Mouse (Mus musculus): ENCODE results near the gene Fam169a.
"Not testable (repeated sequence)": the region's sequence is repeated elsewhere in the genome, so short reads cannot be mapped to it uniquely, and the experiment has no call there.

Gene Fam169a

DNA sequence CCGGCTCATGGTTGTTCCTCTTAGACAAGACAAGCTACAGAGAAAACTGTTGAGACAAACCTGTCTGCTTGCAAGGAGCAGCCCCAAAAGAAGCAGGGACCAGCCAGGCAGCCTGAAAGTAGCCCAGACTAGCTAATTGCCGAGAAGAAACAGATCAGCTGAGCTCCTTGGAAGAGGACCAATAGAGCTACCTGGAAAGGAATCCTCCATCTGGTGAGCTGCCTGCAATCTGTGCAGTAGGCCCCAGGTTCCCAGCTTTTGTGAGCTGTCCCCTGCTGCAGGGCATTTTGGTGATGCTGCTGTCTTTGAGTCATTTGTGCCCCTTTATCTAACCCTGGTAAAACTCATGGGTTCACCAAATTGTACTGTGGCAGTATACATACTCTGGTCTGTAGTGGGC, 13.1 kb downstream of the Fam169a start:
- DNase-seq (ENCODE audit: low read depth, low spot score): no peak

DNA sequence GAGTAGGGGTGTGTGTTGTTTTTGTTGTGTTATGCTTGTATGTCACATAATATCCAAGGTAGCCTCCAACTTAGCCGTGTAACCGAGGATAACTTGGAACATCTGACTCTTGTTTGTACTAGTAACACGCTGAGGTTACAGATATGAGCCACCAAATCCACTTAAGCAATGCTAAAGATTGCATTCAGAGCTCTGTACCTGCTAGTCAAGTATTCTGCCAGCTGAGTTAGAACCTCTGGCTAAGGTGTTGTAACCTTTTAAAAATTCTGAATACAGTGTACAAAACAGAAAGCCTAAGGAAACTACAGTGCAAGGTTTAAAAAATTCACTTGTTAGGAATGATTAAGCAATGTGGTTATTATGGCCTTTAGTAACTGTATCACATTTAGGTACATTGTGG, 13.5 kb downstream of the Fam169a start:
- no peak for DNase-seq (ENCODE audit: low read depth, low spot score)

DNA sequence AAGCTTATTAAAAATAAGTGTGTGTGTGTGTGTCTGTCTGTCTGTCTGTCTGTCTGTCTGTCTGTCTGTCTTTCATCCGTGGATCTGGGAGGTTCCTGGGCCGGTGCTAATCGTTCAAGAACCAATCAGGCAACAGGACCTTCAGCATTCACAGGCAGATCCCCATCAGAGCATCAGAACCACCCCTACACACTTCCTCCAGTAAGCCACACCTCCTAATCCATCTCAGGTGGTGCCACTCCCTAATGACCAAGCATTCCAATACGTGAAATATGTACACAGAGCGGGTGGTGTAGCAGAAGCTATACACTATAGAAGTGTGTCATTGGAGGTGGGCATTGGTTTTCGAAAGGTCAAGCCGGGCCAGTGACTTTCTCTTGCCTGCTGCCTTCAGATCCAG, 15.3 kb downstream of the Fam169a start:
- no peak for DNase-seq (ENCODE audit: low read depth, low spot score)

DNA sequence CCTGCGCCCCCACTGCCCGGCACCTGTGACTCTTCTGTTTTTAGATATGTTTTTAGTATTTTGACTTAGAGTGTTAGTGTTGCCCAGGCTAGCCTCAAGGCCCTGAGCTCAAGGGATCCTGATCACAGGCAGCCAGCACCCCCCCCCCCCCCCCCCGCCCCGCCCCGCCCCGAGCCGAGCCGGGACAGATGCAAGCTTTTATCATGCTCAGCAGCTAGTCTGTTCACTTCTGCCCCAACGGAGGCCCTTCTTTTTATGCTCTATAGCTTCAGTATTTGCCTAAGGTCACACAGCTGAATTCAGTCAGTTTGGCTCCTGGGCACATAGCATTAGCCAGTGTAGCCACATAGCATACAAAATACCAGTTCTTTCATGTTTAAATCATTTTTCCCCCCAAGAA, 19.2 kb downstream of the Fam169a start:
- no peak for DNase-seq (ENCODE audit: low read depth, low spot score)

DNA sequence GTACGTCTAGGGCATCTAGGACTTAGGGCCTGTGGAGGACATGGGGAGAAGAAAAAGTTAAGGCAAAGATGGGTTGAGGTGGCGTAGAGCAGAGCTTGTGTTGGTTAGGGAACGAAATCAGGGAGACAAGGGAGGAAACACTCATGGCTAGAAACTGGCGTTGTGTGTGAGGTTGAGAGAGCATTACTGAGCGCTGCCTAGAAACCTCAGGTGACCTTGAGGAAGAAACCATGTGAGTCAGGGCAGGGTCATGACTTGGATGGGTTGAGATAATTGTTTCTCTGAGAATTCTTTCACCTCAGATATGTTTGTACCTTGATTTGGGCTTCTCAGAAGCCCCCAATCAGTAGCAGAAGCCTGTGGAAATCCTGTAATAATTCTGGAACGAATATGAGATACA, 20.3 kb downstream of the Fam169a start:
- DNase-seq (ENCODE audit: low read depth, low spot score): no peak

DNA sequence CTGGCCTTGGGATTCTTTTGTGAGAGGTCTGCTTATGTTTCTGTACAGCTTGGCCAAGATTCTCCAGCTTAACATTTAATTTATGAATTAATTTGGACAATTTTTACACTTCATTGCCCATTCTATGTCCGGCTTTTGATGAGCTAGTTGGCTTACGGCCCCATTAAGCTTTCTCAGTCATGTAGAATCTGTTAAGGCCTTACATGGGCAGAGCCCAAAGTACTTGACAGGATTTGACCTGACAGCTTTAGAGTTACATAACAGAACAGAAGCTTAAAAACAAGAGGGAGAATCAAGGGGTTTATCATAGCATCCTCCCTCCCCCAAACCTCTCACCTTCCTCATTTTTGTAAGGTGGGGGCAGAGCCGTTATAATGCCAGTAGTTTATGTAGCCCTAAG, 21.1 kb downstream of the Fam169a start:
- no peak for DNase-seq (ENCODE audit: low read depth, low spot score)

DNA sequence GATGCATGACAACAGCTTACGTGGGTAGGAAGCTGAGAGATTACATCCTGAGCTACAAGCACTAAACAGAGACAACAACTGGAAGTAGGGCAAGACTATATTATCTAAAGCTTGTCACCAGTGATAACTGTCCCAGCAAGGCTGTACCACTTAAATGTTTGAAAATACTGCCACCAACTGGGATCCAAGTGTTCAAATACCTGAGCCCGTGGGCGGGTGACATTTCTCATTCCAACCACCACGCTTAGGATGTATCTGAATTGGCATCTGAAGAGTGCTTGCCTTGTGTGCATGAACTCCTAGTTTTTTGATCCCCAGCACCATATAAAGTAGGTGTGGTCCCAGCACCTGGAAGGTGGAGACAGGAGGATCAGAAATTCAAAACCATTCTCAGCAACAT, 28.6 kb downstream of the Fam169a start:
- no peak for DNase-seq (ENCODE audit: low read depth, low spot score)

DNA sequence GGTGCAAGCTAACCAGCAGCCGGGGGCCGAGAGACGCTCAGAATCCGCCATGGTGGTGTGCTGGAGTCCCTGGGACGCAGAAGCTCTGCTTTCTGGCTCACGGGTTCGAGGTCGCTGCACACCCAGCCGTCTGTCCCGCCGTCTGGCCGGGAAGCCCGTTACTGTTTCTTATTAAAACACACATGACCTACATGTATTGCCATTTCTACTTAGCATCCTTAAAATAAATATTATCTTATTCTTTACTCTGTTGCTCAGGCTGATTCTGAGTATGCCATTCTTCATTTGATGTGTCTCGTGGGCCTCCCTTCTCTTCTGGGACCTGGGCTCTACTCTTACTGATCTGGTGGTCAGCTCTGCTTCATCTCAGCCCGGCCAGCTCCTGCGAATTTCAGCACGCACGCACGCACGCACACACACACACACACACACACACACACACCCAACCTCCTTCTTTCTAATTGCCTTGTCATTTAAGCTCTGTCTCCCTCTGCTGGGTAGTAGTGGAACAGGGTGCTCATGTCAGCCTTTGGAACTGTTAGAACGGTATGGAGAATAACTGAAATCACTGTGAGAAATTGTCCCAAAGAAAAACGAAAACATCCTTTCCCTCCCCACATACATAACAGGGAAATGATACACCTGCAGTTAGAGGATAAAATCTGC, 32.2 kb downstream of the Fam169a start, which contains the start of gene Gm6169:
TSS of gene Gm6169 (minus strand) at position 51 of the 666 bp plus-strand sequence.
- DNase-seq (ENCODE audit: low read depth, low spot score): peak; percentile 49

DNA sequence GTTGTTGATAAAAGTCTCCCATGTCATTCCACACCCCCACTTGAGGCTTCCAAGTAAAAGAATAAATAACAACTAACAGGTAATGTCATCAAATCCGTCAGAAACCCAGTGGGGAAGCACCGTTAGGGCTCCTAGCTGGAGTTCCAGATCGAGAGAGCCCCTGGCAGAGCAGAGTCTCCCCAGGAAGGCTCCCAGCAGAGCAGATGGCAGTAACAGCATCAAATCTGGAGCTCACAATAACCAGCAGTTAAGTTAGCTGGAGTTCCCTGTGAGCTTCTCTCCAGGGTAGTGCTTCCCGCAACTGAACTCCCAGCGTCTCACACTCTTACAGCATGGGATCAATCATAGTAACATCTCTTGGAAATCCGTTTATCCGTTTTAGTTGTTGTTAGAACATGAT, 37.9 kb downstream of the Fam169a start:
- no peak for DNase-seq (ENCODE audit: low read depth, low spot score)

DNA sequence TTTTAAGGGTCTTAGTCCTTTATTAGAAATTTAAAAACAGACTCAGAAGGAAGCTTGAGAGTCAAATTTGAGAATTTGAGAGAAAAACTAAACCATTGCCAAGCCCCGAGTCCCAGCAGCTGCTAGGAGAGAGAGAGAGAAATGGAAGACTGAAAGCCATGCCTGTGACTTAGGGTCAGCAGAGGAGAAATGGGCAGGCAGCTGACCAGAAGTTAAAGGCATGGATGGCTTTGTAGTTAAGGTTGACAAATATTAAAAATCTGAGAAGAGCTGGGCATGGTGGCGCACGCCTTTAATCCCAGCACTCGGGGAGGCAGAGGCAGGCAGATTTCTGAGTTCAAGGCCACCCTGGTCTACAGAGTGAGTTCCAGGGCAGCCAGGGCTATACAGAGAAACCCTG, 40.6 kb downstream of the Fam169a start:
- not testable (repeated sequence) for DNase-seq (ENCODE audit: low read depth, low spot score)

DNA sequence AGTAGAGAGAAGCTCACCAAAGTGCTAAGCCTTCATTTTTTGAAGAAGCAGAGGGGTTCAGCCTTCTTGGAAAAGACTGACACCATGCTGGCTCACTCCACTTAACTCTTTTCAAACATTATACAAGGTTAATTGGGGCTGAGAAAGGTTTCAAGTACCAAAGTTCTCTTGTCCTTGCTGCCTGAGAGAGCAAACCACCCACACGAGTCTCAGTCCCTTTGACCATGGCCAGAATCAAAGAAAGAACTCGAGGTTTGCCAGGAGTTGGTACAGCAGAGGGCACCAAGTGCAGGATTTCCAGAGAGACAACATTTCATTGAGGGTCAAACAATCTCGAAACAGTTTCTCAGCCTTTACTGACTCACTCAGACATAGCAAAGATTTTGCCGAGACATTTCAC, 42.0 kb downstream of the Fam169a start:
- no peak for DNase-seq (ENCODE audit: low read depth, low spot score)

DNA sequence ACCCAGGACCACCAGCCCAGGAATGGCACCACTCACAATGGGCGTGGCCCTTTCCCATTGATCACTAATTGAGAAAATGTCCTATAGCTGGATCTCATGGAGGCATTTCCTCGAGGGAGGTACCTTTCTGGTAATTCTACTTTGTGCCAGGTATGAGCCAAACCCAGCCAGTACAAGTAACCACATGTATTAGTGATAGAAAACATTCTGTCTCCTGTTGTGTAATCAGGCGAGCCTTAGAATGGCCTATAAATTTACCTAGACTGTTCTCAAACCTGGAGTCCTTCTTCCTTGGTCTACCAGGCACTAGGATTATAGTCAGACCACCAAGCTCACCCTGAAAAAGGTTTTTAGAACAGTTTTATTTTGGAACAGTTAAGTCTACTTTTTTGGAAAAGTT, 54.3 kb downstream of the Fam169a start:
- DNase-seq (ENCODE audit: low read depth, low spot score): no peak

DNA sequence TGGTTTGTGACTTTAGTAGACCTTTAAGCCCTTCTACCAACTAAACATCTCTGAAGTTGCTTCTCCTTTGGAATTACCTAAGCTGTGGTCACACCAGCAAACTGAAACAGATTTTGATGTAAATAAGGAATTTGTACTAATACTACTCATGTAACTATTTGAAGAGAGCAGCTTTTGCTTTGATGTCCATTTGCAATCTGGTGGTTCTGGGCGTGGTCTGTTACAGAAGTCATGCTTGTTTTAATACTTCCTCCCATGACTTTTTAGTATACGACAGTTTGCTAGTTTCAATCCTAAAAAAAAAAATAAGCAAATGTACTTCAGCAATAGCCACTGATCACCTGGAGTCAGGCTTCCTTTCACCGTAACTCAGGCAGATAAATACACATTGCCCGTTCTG, 62.6 kb downstream of the Fam169a start:
- not testable (repeated sequence) for DNase-seq (ENCODE audit: low read depth, low spot score)

DNA sequence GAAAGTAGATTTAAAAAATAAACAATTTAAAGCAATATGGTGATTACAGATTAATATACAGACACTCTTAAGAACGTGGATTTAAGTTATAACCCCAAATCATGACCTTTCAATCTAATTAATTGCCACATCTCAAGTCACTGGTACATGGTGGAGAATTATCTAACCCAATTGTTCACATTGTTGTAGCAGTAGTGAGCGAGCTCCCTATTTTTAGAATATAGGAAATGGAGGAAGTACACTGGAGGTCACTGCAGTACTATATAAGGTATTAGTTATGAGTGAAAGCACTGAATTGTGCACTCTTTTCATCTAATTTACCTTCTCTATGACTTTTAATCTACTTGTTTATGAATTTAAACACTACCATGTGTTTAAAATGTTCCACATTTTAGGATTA, 63.3 kb downstream of the Fam169a start:
- DNase-seq (ENCODE audit: low read depth, low spot score): not testable (repeated sequence)

DNA sequence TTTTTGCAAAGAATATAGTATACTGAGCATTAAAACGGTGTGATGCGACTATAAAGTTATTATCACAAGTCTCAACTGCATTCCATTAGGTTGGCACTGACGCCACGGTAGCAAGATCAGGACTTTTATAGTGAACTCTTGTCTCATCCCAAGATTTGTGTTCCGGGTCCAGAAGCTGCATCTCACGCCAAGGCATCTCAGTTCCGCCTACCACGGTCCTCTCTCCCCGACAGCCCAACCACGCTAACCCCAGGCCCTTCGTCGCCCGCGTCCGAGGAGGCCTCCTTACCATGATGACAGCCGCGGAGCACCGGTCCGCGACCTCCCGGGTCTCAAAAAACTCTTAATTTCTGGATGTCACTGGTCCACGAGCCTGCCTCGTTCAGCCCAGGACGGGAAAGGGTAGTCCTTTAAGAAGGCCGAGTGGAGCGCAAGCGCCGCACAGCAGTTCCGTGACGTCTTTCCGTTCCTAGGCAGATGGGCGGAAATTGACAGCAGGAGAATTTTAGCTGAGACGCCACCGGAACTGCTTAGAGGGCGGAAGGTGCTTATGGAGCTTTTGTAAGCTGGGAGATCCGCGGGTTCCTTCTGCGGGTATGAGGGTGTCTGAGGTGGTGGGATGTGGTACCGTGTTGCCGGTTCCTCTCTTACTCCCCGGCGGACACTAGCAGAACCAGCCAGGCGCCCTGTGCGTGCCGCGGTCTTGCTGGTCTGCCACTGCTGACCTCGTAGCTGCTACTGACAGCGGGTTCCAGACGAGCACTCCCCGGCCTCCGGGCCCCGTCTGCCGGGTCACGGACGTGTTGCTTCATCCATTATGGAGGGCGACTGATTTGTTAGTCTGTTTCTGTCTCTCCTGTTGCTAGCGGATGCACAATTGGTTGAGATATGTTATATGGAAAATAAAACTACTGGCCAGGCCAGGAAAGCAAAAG, 70.6 kb downstream of the Fam169a start, which contains the start of the genes Gfm2 and Nsa2:
TSS of gene Gfm2 (plus strand) at position 472 of the 935 bp plus-strand sequence.
TSS of gene Nsa2 (minus strand) at position 472 of the 935 bp plus-strand sequence.
- DNase-seq (ENCODE audit: low read depth, low spot score): peak; percentile 98

DNA sequence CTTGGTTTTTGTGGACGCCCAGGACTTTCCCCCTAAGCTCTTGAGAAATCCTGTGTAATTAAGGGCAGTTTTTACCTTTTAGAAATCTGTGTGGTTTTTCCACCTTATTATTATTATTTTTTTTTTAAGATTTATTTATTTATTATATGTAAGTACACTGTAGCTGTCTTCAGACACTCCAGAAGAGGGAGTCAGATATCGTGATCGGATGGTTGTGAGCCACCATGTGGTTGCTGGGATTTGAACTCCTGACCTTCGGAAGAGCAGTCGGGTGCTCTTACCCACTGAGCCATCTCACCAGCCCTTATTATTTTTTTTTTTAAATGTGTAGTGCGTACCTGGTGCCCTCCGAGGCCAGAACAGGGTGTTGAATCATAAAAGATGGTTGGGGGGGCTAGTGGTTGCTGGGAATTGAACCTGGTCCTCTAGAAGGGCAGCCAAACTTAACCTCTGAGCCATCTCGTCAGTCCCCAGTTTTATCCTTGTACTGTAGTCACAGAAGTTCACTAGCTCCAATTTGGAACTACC, 71.4 kb downstream of the Fam169a start:
- not testable (repeated sequence) for DNase-seq (ENCODE audit: low read depth, low spot score)

DNA sequence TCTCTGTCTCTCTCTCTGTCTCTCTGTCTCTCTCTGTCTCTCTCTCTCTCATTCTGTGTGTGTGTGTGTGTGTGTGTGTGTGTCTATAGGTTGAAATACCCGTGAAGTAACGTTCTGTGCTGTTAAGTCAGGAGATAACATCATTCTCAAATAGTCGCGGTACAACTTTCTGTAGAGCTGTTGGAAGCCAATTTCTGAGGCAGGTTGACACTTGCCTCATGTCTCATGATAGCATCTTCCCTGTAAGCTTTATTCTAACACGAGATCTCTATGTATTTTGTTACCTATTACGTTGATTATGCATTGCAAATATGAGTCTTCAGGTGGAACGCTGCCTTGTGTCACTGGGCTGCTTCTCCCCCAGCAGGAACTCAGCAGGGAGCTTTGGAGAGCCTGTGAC, 75.2 kb downstream of the Fam169a start:
- no peak for DNase-seq (ENCODE audit: low read depth, low spot score)

DNA sequence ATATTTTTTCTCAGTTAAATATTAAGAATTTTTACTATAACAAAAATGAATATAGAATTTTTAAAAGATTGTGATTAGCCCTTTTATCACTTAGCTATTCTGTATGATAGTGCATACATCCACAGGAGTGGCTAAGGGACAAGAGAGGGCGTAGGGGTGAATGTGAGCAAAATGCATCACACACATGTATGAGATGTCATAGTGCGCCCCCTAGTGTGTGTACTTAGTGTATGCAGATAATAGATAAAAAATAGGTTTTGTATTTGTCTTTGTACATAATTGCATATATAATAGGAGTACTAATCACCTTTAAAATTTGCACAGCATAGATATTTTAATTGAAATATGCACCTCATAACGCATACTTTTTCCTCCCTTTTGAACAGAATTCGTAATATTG, 78.7 kb downstream of the Fam169a start:
- peak; percentile 11 for DNase-seq (ENCODE audit: low read depth, low spot score)

DNA sequence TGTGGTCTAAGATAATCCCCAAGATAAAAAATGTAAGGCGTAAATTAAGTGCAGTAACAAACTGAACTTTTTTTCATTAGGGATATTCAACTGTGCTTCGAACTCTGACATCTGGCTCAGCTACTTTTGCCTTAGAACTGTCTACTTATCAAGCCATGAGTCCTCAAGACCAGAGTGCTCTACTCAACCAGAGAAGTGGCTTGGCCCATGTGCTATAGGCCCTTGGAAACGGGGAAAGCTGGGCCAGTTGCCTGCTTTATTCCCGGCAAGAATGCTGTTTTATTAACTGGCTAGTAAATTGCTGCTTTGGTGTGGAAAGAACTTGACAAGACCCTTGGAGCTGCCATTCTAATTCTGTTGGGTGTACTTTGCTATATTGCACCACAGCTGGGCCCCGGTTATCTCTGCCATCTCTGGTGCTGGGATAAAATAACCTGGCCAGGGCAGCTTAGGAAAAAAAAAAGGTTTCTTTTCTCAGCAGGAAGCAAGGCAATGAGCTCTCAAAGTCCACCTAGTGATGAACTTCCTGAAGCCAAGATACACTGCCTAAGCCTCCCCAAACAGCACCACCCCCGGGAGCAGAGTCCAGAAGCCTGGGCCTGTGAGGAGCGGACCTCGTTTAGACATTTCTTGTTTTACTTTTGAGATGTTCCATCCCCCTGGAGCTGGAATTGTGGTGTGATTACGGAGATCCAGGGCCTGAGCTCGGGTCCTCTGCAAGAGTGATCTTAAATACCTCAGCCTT, 108.6 kb downstream of the Fam169a start:
- DNase-seq (ENCODE audit: low read depth, low spot score): no peak

DNA sequence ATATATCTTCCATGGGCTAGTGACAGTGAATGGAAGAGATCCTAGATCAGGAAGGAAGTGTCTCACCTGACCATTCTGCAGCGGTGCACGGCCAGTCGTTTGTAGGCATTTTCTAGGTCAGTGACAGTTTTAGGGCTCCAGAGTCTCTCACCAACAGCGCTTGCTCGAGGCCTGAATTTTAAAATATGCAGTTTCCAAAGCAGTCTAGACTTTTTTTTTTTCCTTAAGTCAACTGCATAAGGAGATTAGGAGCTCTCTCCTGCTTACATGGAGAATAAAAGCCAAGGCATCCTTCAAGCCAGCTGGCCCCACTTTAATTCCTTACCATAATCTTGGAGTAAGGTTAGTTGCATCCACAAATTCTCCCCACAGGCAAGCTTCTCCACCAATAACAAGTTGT, 109.6 kb downstream of the Fam169a start:
- DNase-seq (ENCODE audit: low read depth, low spot score): no peak

DNA sequence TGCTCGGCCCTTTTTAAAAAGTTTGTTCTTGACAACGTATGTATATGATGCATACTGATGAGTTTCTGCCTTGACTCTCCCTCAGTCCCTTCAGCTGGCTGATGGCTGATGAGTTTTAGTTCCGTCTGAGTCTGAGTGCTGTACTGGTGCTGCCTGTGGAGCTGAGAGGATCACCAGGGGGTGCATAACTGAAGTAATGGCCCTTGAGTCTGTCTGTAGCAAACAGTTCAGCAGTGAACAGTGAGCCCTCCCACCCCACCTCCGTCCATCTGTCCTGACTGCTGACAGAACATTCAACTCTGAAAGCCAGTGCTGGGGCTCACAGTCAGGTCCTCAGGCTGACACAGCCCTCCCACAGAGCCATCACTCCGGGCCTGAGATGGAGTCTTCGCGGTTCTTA, 111.9 kb downstream of the Fam169a start:
- DNase-seq (ENCODE audit: low read depth, low spot score): no peak
